Mouse (Mus musculus) liver, embryonic 14.5 days (tissue): ENCODE measurements around the gene Gsap. TPM values are rescaled to one million over a fixed set of nuclear protein-coding genes. Genes with fewer than 3 reads are reported as not detected.
"Not testable (repeated sequence)": the region's sequence is repeated elsewhere in the genome, so short reads cannot be mapped to it uniquely, and the experiment has no call there.

Source experiments
- ATAC-seq: fragments of 200-750 bp; cut with Nextera tagmentation; 2 replicates; pipeline ENCODE4 v1.8.0; 2017; ENCODE audit warnings: moderate number of reproducible peaks, mild to moderate bottlenecking, moderate library complexity; ENCODE audit not compliant: insufficient read depth
- DNase-seq, 3 experiments: peaks; one replicate each; pipeline ENCODE4 v3.0.0-alpha.2; 2012 to 2013; ENCODE audit warnings: low read depth in 3 of 3, low spot score in 3 of 3
- H3K27ac ChIP-seq: fragments of 300-500 bp; sonication (generic); 2 replicates; pipeline ENCODE4 v1.5.1; 2014; ENCODE audit warnings: moderate library complexity, mild to moderate bottlenecking, control low read depth, inconsistent platforms
- H3K27me3 ChIP-seq: fragments of 300-500 bp; sonication (generic); 2 replicates; pipeline ENCODE4 v1.6.1; 2014; ENCODE audit warnings: mild to moderate bottlenecking, low read length, moderate library complexity; ENCODE audit not compliant: control insufficient read depth, insufficient read depth
- H3K36me3 ChIP-seq: fragments of 300-500 bp; sonication (generic); replicated peaks from 2 replicates; pipeline ENCODE4 v1.6.1; 2014; ENCODE audit warnings: low read depth; ENCODE audit not compliant: control insufficient read depth, insufficient read depth
- H3K4me1 ChIP-seq, 2 experiments: fragments of 200-500 bp in 1 of 2; fragments of 300-500 bp in 1 of 2; sonication (generic) in 1 of 2; replicated peaks; 2 replicates each; pipeline ENCODE4 v1.6.1; 2012 to 2014; ENCODE audit warnings: antibody characterized with exemption in 1 of 2, inconsistent platforms in 1 of 2, low read length in 1 of 2; ENCODE audit not compliant: control insufficient read depth in 2 of 2, insufficient read depth in 2 of 2
- H3K4me2 ChIP-seq: fragments of 300-500 bp; sonication (generic); 2 replicates; pipeline ENCODE4 v1.6.1; 2014; ENCODE audit warnings: low read depth, mild to moderate bottlenecking, control low read depth, moderate library complexity
- H3K4me3 ChIP-seq, 2 experiments: fragments of 200-500 bp in 1 of 2; fragments of 300-500 bp in 1 of 2; sonication (generic) in 1 of 2; 2 replicates each; pipeline ENCODE4 v1.5.1; 2012 to 2014; ENCODE audit warnings: low read depth in 2 of 2, low read length in 2 of 2, mild to moderate bottlenecking in 2 of 2, control low read depth in 1 of 2, inconsistent platforms in 1 of 2, moderate library complexity in 1 of 2; ENCODE audit not compliant: insufficient read depth in 1 of 2
- H3K9ac ChIP-seq: fragments of 300-500 bp; sonication (generic); replicated peaks from 2 replicates; pipeline ENCODE4 v1.6.1; 2014; ENCODE audit warnings: mild to moderate bottlenecking, control low read depth, moderate library complexity
- H3K9me3 ChIP-seq: fragments of 300-500 bp; sonication (generic); 2 replicates; pipeline ENCODE4 v1.6.1; 2016; ENCODE audit warnings: low read length, mixed read lengths; ENCODE audit not compliant: control insufficient read depth
- CTCF ChIP-seq: IDR thresholded peaks from 2 replicates; pipeline ENCODE4 v1.5.1; 2016; ENCODE audit warnings: antibody characterized with exemption, low read depth, control low read depth
- EP300 ChIP-seq: IDR thresholded peaks from 2 replicates; pipeline ENCODE4 v1.6.1; 2016; ENCODE audit warnings: antibody characterized with exemption, low read depth
- WGBS: fragments of 180-500 bp; shearing (Covaris S2); extraction: QIAGEN DNeasy Blood & Tissue Kit; methylation state at CpG from one replicate; pipeline ENCODE4 v1.1.7; 2014; ENCODE audit not compliant: insufficient replicate concordance; 5-methylcytosine and 5-hydroxymethylcytosine counted together
- polyA plus RNA-seq, 2 experiments: library from polyadenylated mRNA; depleted of rRNA in 1 of 2; stranded (reverse) in 1 of 2; unstranded in 1 of 2; fragments of >200 nt; fragmentation: Nextera tagmentation in 1 of 2; extraction: Ambion mirVana in 1 of 2; gene quantifications; 2 replicates each; pipeline versions ENCODE4 v1.2.1 to v1.2.3; 2012 to 2014

Gene Gsap
- polyA plus RNA-seq, 2 experiments, result 1.3 to 2.1 TPM

GRCm38 (mm10) chr5:21328560-21328959 is 142.5 kb downstream of the Gsap start:
- 0 out of 4 replicates have a peak, but pooled peaks cover 0 to 1% of the 10 kb centered on the region in 2 experiments for H3K4me1 ChIP-seq
- no peak overlapping the region for H3K4me3 ChIP-seq
- no peak overlapping the region for H3K4me2 ChIP-seq
- no peak for ATAC-seq
- TF ChIP-seq EP300, result no peak
- TF ChIP-seq CTCF, result no peak
- H3K27ac ChIP-seq, result no peak overlapping the region
- DNase-seq, result no peak
- H3K9ac ChIP-seq, result no peak overlapping the region
- no peaks in the 10 kb centered on the region for H3K9me3 ChIP-seq
- no peaks in the 10 kb centered on the region for H3K27me3 ChIP-seq
- WGBS, result 21% methylated on average over 1 of the region's 1 CpGs
- no peaks in the 10 kb centered on the region for H3K36me3 ChIP-seq

GRCm38 (mm10) chr5:21329672-21330665 is 143.9 kb downstream of the Gsap start:
- no peak overlapping the region for H3K27ac ChIP-seq
- no peaks in the 10 kb centered on the region for H3K27me3 ChIP-seq
- WGBS, result 42% methylated on average over 11 of the region's 11 CpGs
- H3K9me3 ChIP-seq, result no peaks in the 10 kb centered on the region
- no peak for TF ChIP-seq CTCF
- H3K4me2 ChIP-seq, result no peak overlapping the region
- ATAC-seq (no peak), DNase-seq (no peak)
- H3K36me3 ChIP-seq, result no peaks in the 10 kb centered on the region
- H3K4me3 ChIP-seq, result no peak overlapping the region
- H3K4me1 ChIP-seq, result 0 out of 4 replicates have a peak, but pooled peaks cover 0 to 1% of the 10 kb centered on the region in 2 experiments
- no peak overlapping the region for H3K9ac ChIP-seq

GRCm38 (mm10) chr5:21331656-21332055 is 145.6 kb downstream of the Gsap start:
- WGBS, result 73% methylated on average over 5 of the region's 5 CpGs
- 0 out of 4 replicates have a peak, but pooled peaks cover 0 to 1% of the 10 kb centered on the region in 2 experiments for H3K4me1 ChIP-seq
- H3K27ac ChIP-seq, result no peak overlapping the region
- TF ChIP-seq EP300 (no peak), CTCF (no peak)
- H3K36me3 ChIP-seq, result no peaks in the 10 kb centered on the region
- H3K9me3 ChIP-seq, result no peaks in the 10 kb centered on the region
- no peak overlapping the region for H3K4me2 ChIP-seq
- no peak overlapping the region for H3K9ac ChIP-seq
- H3K27me3 ChIP-seq, result no peaks in the 10 kb centered on the region
- DNase-seq (no peak), ATAC-seq (no peak)
- H3K4me3 ChIP-seq, result no peak overlapping the region

- WGBS, result 11% methylated on average over 1 of the region's 1 CpGs
- 0 out of 4 replicates have a peak, but pooled peaks cover 0 to 1% of the 10 kb centered on the region in 2 experiments for H3K4me1 ChIP-seq
- no peak overlapping the region for H3K4me3 ChIP-seq
- no peak overlapping the region for H3K9ac ChIP-seq
- no peaks in the 10 kb centered on the region for H3K27me3 ChIP-seq
- TF ChIP-seq CTCF (no peak), EP300 (no peak)
- H3K27ac ChIP-seq, result no peak overlapping the region
- no peak for ATAC-seq
- DNase-seq, result no peak
- H3K36me3 ChIP-seq, result no peaks in the 10 kb centered on the region
- H3K9me3 ChIP-seq, result no peaks in the 10 kb centered on the region
- no peak overlapping the region for H3K4me2 ChIP-seq
Measured at GRCm38 (mm10) chr5:21332119-21332518, 146.1 kb downstream of the Gsap start.

DNA sequence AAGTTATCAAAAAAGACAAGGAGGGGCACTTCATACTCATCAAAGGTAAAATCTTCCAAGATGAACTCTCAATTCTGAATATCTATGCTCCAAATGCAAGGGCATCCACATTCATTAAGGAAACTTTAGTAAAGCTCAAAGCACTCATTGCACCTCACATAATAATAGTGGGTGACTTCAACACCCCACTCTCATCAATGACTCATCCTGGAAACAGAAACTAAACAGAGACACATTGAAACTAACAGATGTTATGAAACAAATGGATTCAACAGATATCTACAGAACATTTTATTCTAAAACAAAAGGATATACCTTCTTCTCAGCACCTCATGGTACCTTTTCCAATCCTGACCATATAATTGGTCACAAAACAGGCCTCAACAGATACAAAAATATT is 156.2 kb downstream of the Gsap start:
- H3K4me1 ChIP-seq, H3K9ac ChIP-seq, H3K36me3 ChIP-seq, H3K27me3 ChIP-seq, ATAC-seq, H3K4me3 ChIP-seq, H3K9me3 ChIP-seq, H3K27ac ChIP-seq, H3K4me2 ChIP-seq, DNase-seq: not testable (repeated sequence)
